Comparison of ENCODE assay signal across 14 mouse cellular contexts in the genomic region with DNA sequence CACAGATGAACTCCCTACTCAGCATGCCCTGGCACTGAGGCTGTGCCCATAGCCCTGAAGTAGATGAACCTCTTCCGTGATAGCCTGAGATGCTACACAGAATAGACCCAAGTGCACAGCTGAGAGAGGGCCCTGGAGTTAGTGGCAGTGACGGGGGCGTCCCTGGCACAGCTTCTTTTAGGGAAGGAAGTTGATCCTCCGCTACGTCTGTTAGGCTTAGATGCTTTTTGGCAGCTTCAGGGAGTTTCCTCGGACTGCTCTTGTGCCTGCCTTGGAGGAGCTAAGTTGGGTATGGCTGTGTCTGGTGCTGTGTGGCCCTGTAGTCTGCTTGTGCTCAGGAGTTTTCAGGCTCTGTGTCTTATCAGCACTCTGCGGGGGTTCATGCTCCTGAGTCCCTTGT. TPM values are rescaled to one million over a fixed set of nuclear protein-coding genes. Genes with fewer than 3 reads are reported as not detected.
DNase-seq lines count a peak whose midpoint lies in the region; ATAC-seq lines count a peak whose summit lies in the region.
"Had no signal": no experiment of that assay in that cellular context is flagged by ENCODE, and none has a peak within 500 bp of the region (broad histone marks: within the 10 kb centered on the region; RNA-seq: fewer than 3 reads in every experiment).

No protein-coding gene starts in this region.

- DNase-seq in hindbrain, embryonic 10.5 days (ENCODE audit: low spot score), result no peak
- DNase-seq in right cerebral cortex, postnatal 36 days (ENCODE audit: low spot score in 2 of 2), result peak; percentile 48 to 67
- DNase-seq: adrenal gland, postnatal 14 days; cerebellum, postnatal 25 days; lung, adult 2 months; thymus, adult 2 months had no signal

- no peak overlapping the region for H3K4me2 ChIP-seq in forebrain, embryonic 12.5 days
- H3K4me2 ChIP-seq in forebrain, embryonic 13.5 days, result no peak overlapping the region
- H3K4me2 ChIP-seq in hindbrain, embryonic 13.5 days, result no peak overlapping the region
- no peak overlapping the region for H3K4me2 ChIP-seq in neural tube, embryonic 12.5 days (replicated peaks)
- no peak overlapping the region for H3K4me2 ChIP-seq in neural tube, embryonic 15.5 days
- H3K4me2 ChIP-seq: embryonic facial prominence, embryonic 15.5 days had no signal

- peaks cover 29% of the 10 kb centered on the region for H3K36me3 ChIP-seq in forebrain, embryonic 12.5 days (replicated peaks)
- H3K36me3 ChIP-seq in forebrain, embryonic 13.5 days (ENCODE audit: poor library complexity, severe bottlenecking), result peaks cover 34% of the 10 kb centered on the region
- peaks cover 29% of the 10 kb centered on the region for H3K36me3 ChIP-seq in hindbrain, embryonic 13.5 days
- H3K36me3 ChIP-seq in hindbrain, embryonic 10.5 days, result peaks cover 33% of the 10 kb centered on the region
- peaks cover 26% of the 10 kb centered on the region for H3K36me3 ChIP-seq in neural tube, embryonic 12.5 days
- peaks cover 28% of the 10 kb centered on the region for H3K36me3 ChIP-seq in neural tube, embryonic 15.5 days

- H3K4me3 ChIP-seq in forebrain, embryonic 12.5 days (replicated peaks), result no peak overlapping the region
- H3K4me3 ChIP-seq in forebrain, embryonic 13.5 days, result no peak overlapping the region
- H3K4me3 ChIP-seq in hindbrain, embryonic 13.5 days, result no peak overlapping the region
- H3K4me3 ChIP-seq in hindbrain, embryonic 10.5 days, result no peak overlapping the region
- H3K4me3 ChIP-seq in neural tube, embryonic 12.5 days, result no peak overlapping the region
- H3K4me3 ChIP-seq in neural tube, embryonic 15.5 days (replicated peaks), result no peak overlapping the region
- H3K4me3 ChIP-seq: embryonic facial prominence, embryonic 15.5 days had no signal

- H3K27me3 ChIP-seq in forebrain, embryonic 12.5 days, result no peaks in the 10 kb centered on the region
- H3K27me3 ChIP-seq in forebrain, embryonic 13.5 days, result no peaks in the 10 kb centered on the region
- H3K27me3 ChIP-seq in hindbrain, embryonic 13.5 days, result no peaks in the 10 kb centered on the region
- H3K27me3 ChIP-seq in hindbrain, embryonic 10.5 days (ENCODE audit: insufficient read depth, poor library complexity, severe bottlenecking), result no peaks in the 10 kb centered on the region
- no peaks in the 10 kb centered on the region for H3K27me3 ChIP-seq in neural tube, embryonic 12.5 days (replicated peaks)
- H3K27me3 ChIP-seq in neural tube, embryonic 15.5 days (replicated peaks), result no peaks in the 10 kb centered on the region
- H3K27me3 ChIP-seq: embryonic facial prominence, embryonic 15.5 days had no signal

- H3K4me1 ChIP-seq in forebrain, embryonic 12.5 days, result peaks cover 33% of the 10 kb centered on the region
- peaks cover 32% of the 10 kb centered on the region for H3K4me1 ChIP-seq in forebrain, embryonic 13.5 days
- peaks cover 35% of the 10 kb centered on the region for H3K4me1 ChIP-seq in hindbrain, embryonic 13.5 days (replicated peaks)
- H3K4me1 ChIP-seq in hindbrain, embryonic 10.5 days (replicated peaks), result peaks cover 40% of the 10 kb centered on the region
- H3K4me1 ChIP-seq in neural tube, embryonic 12.5 days, result peaks cover 23% of the 10 kb centered on the region
- H3K4me1 ChIP-seq in neural tube, embryonic 15.5 days, result peaks cover 39% of the 10 kb centered on the region

- H3K9me3 ChIP-seq in forebrain, embryonic 12.5 days, result no peaks in the 10 kb centered on the region
- H3K9me3 ChIP-seq in forebrain, embryonic 13.5 days (replicated peaks), result no peaks in the 10 kb centered on the region
- H3K9me3 ChIP-seq in hindbrain, embryonic 13.5 days, result no peaks in the 10 kb centered on the region
- no peaks in the 10 kb centered on the region for H3K9me3 ChIP-seq in hindbrain, embryonic 10.5 days
- no peaks in the 10 kb centered on the region for H3K9me3 ChIP-seq in neural tube, embryonic 12.5 days
- H3K9me3 ChIP-seq in neural tube, embryonic 15.5 days (replicated peaks), result no peaks in the 10 kb centered on the region
- H3K9me3 ChIP-seq: embryonic facial prominence, embryonic 15.5 days had no signal

- 93% methylated on average over 7 of the region's 7 CpGs for WGBS in forebrain, embryonic 12.5 days
- WGBS in forebrain, embryonic 13.5 days, result 82% methylated on average over 7 of the region's 7 CpGs
- 90% methylated on average over 7 of the region's 7 CpGs for WGBS in hindbrain, embryonic 13.5 days
- WGBS in hindbrain, embryonic 10.5 days, result 86% methylated on average over 7 of the region's 7 CpGs
- WGBS in neural tube, embryonic 12.5 days, result 90% methylated on average over 7 of the region's 7 CpGs
- WGBS in neural tube, embryonic 15.5 days, result 91% methylated on average over 7 of the region's 7 CpGs

- 0 out of 2 replicates have a peak overlapping the region, but pooled peaks have one; percentile 2 for H3K9ac ChIP-seq in forebrain, embryonic 12.5 days
- no peak overlapping the region for H3K9ac ChIP-seq in forebrain, embryonic 13.5 days
- H3K9ac ChIP-seq in hindbrain, embryonic 13.5 days, result 0 out of 2 replicates have a peak overlapping the region, but pooled peaks have one; percentile 0
- H3K9ac ChIP-seq in neural tube, embryonic 12.5 days, result 0 out of 2 replicates have a peak overlapping the region, but pooled peaks have one; percentile 13
- H3K9ac ChIP-seq in neural tube, embryonic 15.5 days (replicated peaks), result no peak overlapping the region
- H3K9ac ChIP-seq: embryonic facial prominence, embryonic 15.5 days had no signal

- H3K27ac ChIP-seq in forebrain, embryonic 12.5 days, result no peak overlapping the region
- no peak overlapping the region for H3K27ac ChIP-seq in forebrain, embryonic 13.5 days
- H3K27ac ChIP-seq in hindbrain, embryonic 13.5 days, result no peak overlapping the region
- H3K27ac ChIP-seq in hindbrain, embryonic 10.5 days, result no peak overlapping the region
- no peak overlapping the region for H3K27ac ChIP-seq in neural tube, embryonic 12.5 days
- no peak overlapping the region for H3K27ac ChIP-seq in neural tube, embryonic 15.5 days (replicated peaks)
- H3K27ac ChIP-seq: embryonic facial prominence, embryonic 15.5 days had no signal

- ATAC-seq in forebrain, embryonic 12.5 days (ENCODE audit: low FRiP score), result no peak
- no peak for ATAC-seq in forebrain, embryonic 13.5 days
- ATAC-seq in hindbrain, embryonic 13.5 days (ENCODE audit: low FRiP score), result no peak
- ATAC-seq in neural tube, embryonic 12.5 days (ENCODE audit: low FRiP score, low read depth), result no peak
- no peak for ATAC-seq in neural tube, embryonic 15.5 days (ENCODE audit: low FRiP score)
- ATAC-seq in activated CD4-positive, CD25-positive, alpha-beta regulatory T cell, adult 4 months, result no peak

RNA-seq across cellular contexts. Expression of a gene that starts 4.8 kb away (rescaled TPM):
- 25.5 and 26.9 TPM in 2 replicates for polyA plus RNA-seq in forebrain, embryonic 12.5 days (2016; fragmentation: Nextera tagmentation; extraction: Ambion mirVana)
- polyA plus RNA-seq in forebrain, embryonic 13.5 days (2015; fragmentation: Nextera tagmentation; extraction: Ambion mirVana), result 14.9 and 16.2 TPM in 2 replicates
- 17.7 and 17.8 TPM in 2 replicates for polyA plus RNA-seq in hindbrain, embryonic 13.5 days (2015; fragmentation: Nextera tagmentation; extraction: Ambion mirVana)
- polyA plus RNA-seq in hindbrain, embryonic 10.5 days (2016; fragmentation: Nextera tagmentation; extraction: Ambion mirVana), result 26.2 and 28.6 TPM in 2 replicates
- 24.1 and 27.2 TPM in 2 replicates for polyA plus RNA-seq in neural tube, embryonic 12.5 days (2016; fragmentation: Nextera tagmentation; extraction: Ambion mirVana)
- polyA plus RNA-seq in neural tube, embryonic 15.5 days (2015; fragmentation: Nextera tagmentation; extraction: Ambion mirVana), result 19.2 and 20.5 TPM in 2 replicates
- polyA plus RNA-seq in activated CD4-positive, CD25-positive, alpha-beta regulatory T cell, adult 4 months (2017; shearing (Covaris generic)), result 1 to 10 TPM; 4.5 to 4.6 TPM

RNA-seq across cellular contexts. Expression of a gene that starts 15.5 kb away (rescaled TPM):
- polyA plus RNA-seq in forebrain, embryonic 12.5 days (2016; fragmentation: Nextera tagmentation; extraction: Ambion mirVana), result 27.8 and 33.5 TPM in 2 replicates
- polyA plus RNA-seq in forebrain, embryonic 13.5 days (2015; fragmentation: Nextera tagmentation; extraction: Ambion mirVana), result 61.0 and 68.7 TPM in 2 replicates
- polyA plus RNA-seq in hindbrain, embryonic 13.5 days (2015; fragmentation: Nextera tagmentation; extraction: Ambion mirVana), result 114 and 115 TPM in 2 replicates
- polyA plus RNA-seq in hindbrain, embryonic 10.5 days (2016; fragmentation: Nextera tagmentation; extraction: Ambion mirVana), result 9.2 and 15.1 TPM in 2 replicates
- polyA plus RNA-seq in neural tube, embryonic 12.5 days (2016; fragmentation: Nextera tagmentation; extraction: Ambion mirVana), result 42.3 and 43.3 TPM in 2 replicates
- 214 and 242 TPM in 2 replicates for polyA plus RNA-seq in neural tube, embryonic 15.5 days (2015; fragmentation: Nextera tagmentation; extraction: Ambion mirVana)
- polyA plus RNA-seq in activated CD4-positive, CD25-positive, alpha-beta regulatory T cell, adult 4 months (2017; shearing (Covaris generic)), result 1 to 10 TPM in 1 of 2 experiments, under 1 TPM in 1; 0.43 to 1.2 TPM

RNA-seq across cellular contexts. Expression of a gene that starts 16.0 kb away (rescaled TPM):
- not detected in 2 replicates for polyA plus RNA-seq in forebrain, embryonic 12.5 days (2016; fragmentation: Nextera tagmentation; extraction: Ambion mirVana)
- polyA plus RNA-seq in forebrain, embryonic 13.5 days (2015; fragmentation: Nextera tagmentation; extraction: Ambion mirVana), result not detected in 2 replicates
- polyA plus RNA-seq in hindbrain, embryonic 13.5 days (2015; fragmentation: Nextera tagmentation; extraction: Ambion mirVana), result not detected in 2 replicates
- not detected in 2 replicates for polyA plus RNA-seq in hindbrain, embryonic 10.5 days (2016; fragmentation: Nextera tagmentation; extraction: Ambion mirVana)
- polyA plus RNA-seq in neural tube, embryonic 12.5 days (2016; fragmentation: Nextera tagmentation; extraction: Ambion mirVana), result not detected in 2 replicates
- 0.42 and 0.51 TPM in 2 replicates for polyA plus RNA-seq in neural tube, embryonic 15.5 days (2015; fragmentation: Nextera tagmentation; extraction: Ambion mirVana)
- under 1 TPM in 1 of 2 experiments, not detected in 1; 0.66 TPM for polyA plus RNA-seq in activated CD4-positive, CD25-positive, alpha-beta regulatory T cell, adult 4 months (2017; shearing (Covaris generic))
- polyA plus RNA-seq: kidney, embryonic 14.5 days had no signal

RNA-seq across cellular contexts. Expression of a gene that starts 21.7 kb away (rescaled TPM):
- polyA plus RNA-seq in forebrain, embryonic 12.5 days (2016; fragmentation: Nextera tagmentation; extraction: Ambion mirVana), result 49.1 and 50.2 TPM in 2 replicates
- polyA plus RNA-seq in forebrain, embryonic 13.5 days (2015; fragmentation: Nextera tagmentation; extraction: Ambion mirVana), result 40.7 and 42.5 TPM in 2 replicates
- polyA plus RNA-seq in hindbrain, embryonic 13.5 days (2015; fragmentation: Nextera tagmentation; extraction: Ambion mirVana), result 38.7 and 38.9 TPM in 2 replicates
- 49.7 and 50.9 TPM in 2 replicates for polyA plus RNA-seq in hindbrain, embryonic 10.5 days (2016; fragmentation: Nextera tagmentation; extraction: Ambion mirVana)
- 40.2 and 41.9 TPM in 2 replicates for polyA plus RNA-seq in neural tube, embryonic 12.5 days (2016; fragmentation: Nextera tagmentation; extraction: Ambion mirVana)
- polyA plus RNA-seq in neural tube, embryonic 15.5 days (2015; fragmentation: Nextera tagmentation; extraction: Ambion mirVana), result 36.5 and 37.9 TPM in 2 replicates
- 10 to 100 TPM; 13.1 to 15.5 TPM for polyA plus RNA-seq in activated CD4-positive, CD25-positive, alpha-beta regulatory T cell, adult 4 months (2017; shearing (Covaris generic))

RNA-seq across cellular contexts. Expression of a gene that starts 21.8 kb away (rescaled TPM):
- 1.6 and 2.6 TPM in 2 replicates for polyA plus RNA-seq in forebrain, embryonic 12.5 days (2016; fragmentation: Nextera tagmentation; extraction: Ambion mirVana)
- polyA plus RNA-seq in forebrain, embryonic 13.5 days (2015; fragmentation: Nextera tagmentation; extraction: Ambion mirVana), result 1.3 TPM in 2 replicates
- polyA plus RNA-seq in hindbrain, embryonic 13.5 days (2015; fragmentation: Nextera tagmentation; extraction: Ambion mirVana), result 2.9 and 3.4 TPM in 2 replicates
- polyA plus RNA-seq in hindbrain, embryonic 10.5 days (2016; fragmentation: Nextera tagmentation; extraction: Ambion mirVana), result 1.5 and 1.8 TPM in 2 replicates
- 2.4 and 3.0 TPM in 2 replicates for polyA plus RNA-seq in neural tube, embryonic 12.5 days (2016; fragmentation: Nextera tagmentation; extraction: Ambion mirVana)
- 1.9 and 3.9 TPM in 2 replicates for polyA plus RNA-seq in neural tube, embryonic 15.5 days (2015; fragmentation: Nextera tagmentation; extraction: Ambion mirVana)
- 1 to 10 TPM; 1.4 to 1.5 TPM for polyA plus RNA-seq in activated CD4-positive, CD25-positive, alpha-beta regulatory T cell, adult 4 months (2017; shearing (Covaris generic))

Comparison
In these comparisons a context has a peak if more than half of its experiments do, and no peak if none do; other contexts are left out.
1. H3K9ac ChIP-seq: peak in forebrain, embryonic 12.5 days (single experiment), hindbrain, embryonic 13.5 days (single experiment) and neural tube, embryonic 12.5 days (single experiment); none in forebrain, embryonic 13.5 days (single experiment) and neural tube, embryonic 15.5 days (single experiment).